Mouse (Mus musculus) midbrain, postnatal 0 days (tissue): ENCODE data around the gene Dnajb1. TPM values are rescaled to one million over a fixed set of nuclear protein-coding genes. Genes with fewer than 3 reads are reported as not detected.

Experiments
- ATAC-seq: fragments of 200-750 bp; cut with Nextera tagmentation; 2 replicates; pipeline ENCODE4 v1.8.0; 2017; ENCODE audit warnings: moderate number of reproducible peaks, mild to moderate bottlenecking, moderate TSS enrichment, moderate library complexity; ENCODE audit not compliant: low FRiP score
- DNase-seq: peaks from one replicate; pipeline ENCODE4 v3.0.0-alpha.2; 2015; ENCODE audit warnings: low spot score
- H3K27ac ChIP-seq: fragments of 300-500 bp; sonication (generic); 2 replicates; pipeline ENCODE4 v1.5.1; 2014; ENCODE audit warnings: low read depth, mild to moderate bottlenecking, low read length, mixed read lengths
- H3K27me3 ChIP-seq: fragments of 300-500 bp; sonication (generic); 2 replicates; pipeline ENCODE4 v1.6.1; 2014; ENCODE audit warnings: low read length, control low read depth, mixed read lengths; ENCODE audit not compliant: insufficient read depth
- H3K36me3 ChIP-seq: fragments of 300-500 bp; sonication (generic); 2 replicates; pipeline ENCODE4 v1.6.1; 2014; ENCODE audit warnings: low read length, control low read depth, mixed read lengths; ENCODE audit not compliant: insufficient read depth
- H3K4me1 ChIP-seq: fragments of 300-500 bp; sonication (generic); 2 replicates; pipeline ENCODE4 v1.6.1; 2014; ENCODE audit warnings: mild to moderate bottlenecking, control low read depth, antibody characterized with exemption, low read length, mixed read lengths; ENCODE audit not compliant: insufficient read depth
- H3K4me2 ChIP-seq: fragments of 300-500 bp; sonication (generic); 2 replicates; pipeline ENCODE4 v1.6.1; 2014; ENCODE audit warnings: low read depth, mild to moderate bottlenecking, low read length, mixed read lengths; ENCODE audit not compliant: poor library complexity, severe bottlenecking
- H3K4me3 ChIP-seq: fragments of 300-500 bp; sonication (generic); 2 replicates; pipeline ENCODE4 v1.5.1; 2014; ENCODE audit warnings: low read depth, mild to moderate bottlenecking, low read length, moderate library complexity
- H3K9ac ChIP-seq: fragments of 300-500 bp; sonication (generic); replicated peaks from 2 replicates; pipeline ENCODE4 v1.6.1; 2014; ENCODE audit warnings: mild to moderate bottlenecking, low read length, moderate library complexity, mixed read lengths; ENCODE audit not compliant: poor library complexity, severe bottlenecking
- H3K9me3 ChIP-seq: fragments of 300-500 bp; sonication (generic); 2 replicates; pipeline ENCODE4 v1.6.1; 2016; ENCODE audit warnings: low read length, control low read depth
- CTCF ChIP-seq: IDR thresholded peaks from 2 replicates; pipeline ENCODE4 v1.5.1; 2016; ENCODE audit warnings: antibody characterized with exemption, mild to moderate bottlenecking
- WGBS: fragments of 180-500 bp; shearing (Covaris S2); extraction: QIAGEN DNeasy Blood & Tissue Kit; methylation state at CpG from one replicate; pipeline ENCODE4 v1.1.7; 2014; 5-methylcytosine and 5-hydroxymethylcytosine counted together
- polyA plus RNA-seq: library from polyadenylated mRNA; unstranded; fragments of >200 nt; fragmentation: Nextera tagmentation; extraction: Ambion mirVana; gene quantifications from 2 replicates; pipeline ENCODE4 v1.2.1, GENCODE M21; 2015
- total RNA-seq: library from RNA; depleted of rRNA; stranded (reverse); fragments of >200 nt; gene quantifications from 2 replicates; pipeline ENCODE4 v1.2.3, GENCODE M21; 2014

Dnajb1 gene
- total and polyA plus RNA-seq, 2 experiments from 2014 or later, result 41.0 to 72.4 TPM

DNA sequence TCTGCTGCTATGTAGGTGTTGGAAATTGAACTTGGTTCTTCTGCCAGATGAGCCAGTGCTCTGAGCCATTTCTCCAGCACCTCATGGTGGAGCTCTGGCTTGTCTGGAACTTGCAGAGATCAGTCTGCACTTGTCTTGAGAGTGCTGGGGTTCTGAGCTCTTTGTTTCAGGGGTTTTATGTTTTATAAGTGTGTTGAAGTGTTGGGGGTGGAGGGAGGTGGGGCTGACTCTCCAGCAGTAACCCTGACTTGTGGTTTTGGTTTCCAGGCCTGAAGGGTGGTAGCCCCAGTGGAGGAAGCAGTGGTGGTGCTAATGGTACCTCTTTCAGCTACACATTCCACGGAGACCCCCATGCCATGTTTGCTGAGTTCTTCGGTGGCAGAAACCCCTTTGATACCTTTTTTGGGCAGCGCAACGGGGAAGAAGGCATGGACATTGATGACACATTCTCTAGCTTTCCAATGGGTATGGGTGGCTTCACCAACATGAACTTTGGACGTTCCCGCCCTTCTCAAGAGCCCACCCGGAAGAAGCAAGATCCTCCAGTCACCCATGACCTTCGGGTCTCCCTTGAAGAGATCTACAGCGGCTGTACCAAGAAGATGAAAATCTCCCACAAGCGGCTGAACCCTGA is 1.7 kb downstream of the Dnajb1 start:
- Histone ChIP-seq H3K36me3 (peaks cover 40% of the 10 kb centered on the region), H3K4me1 (0 out of 2 replicates have a peak, but pooled peaks cover 11% of the 10 kb centered on the region), H3K4me3 (peak overlapping the region; percentile 62), H3K4me2 (peak overlapping the region; percentile 82), H3K27ac (no peak overlapping the region), H3K9me3 (no peaks in the 10 kb centered on the region), H3K27me3 (no peaks in the 10 kb centered on the region), H3K9ac (peak overlapping the region; percentile 84; the same call in 1 of the 2 replicates)
- DNase-seq (no peak), ATAC-seq (no peak)
- TF ChIP-seq CTCF, result no peak
- 95% methylated on average over 10 of the region's 10 CpGs for WGBS

DNA sequence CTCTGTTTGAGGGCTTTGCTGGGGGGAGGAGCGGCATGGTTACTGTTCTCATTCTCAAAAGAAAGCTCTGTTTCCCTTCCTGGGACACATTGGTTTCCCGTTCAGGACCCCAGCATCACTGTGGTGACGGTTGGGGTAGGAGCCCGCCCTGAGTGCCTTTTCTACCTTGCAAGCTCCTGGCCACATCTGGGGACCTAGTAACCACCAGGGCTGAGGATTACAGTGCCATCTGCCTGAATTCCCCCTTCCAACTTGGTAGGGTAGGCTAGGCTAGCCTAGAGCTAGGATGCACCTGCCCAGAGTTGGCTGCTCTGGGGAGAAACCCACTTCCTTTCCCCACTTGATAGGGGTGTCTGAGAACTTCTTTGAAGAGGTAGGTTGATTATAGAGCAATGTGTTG is 3.9 kb downstream of the Dnajb1 start:
- WGBS, result 99% methylated on average over 4 of the region's 4 CpGs

DNA sequence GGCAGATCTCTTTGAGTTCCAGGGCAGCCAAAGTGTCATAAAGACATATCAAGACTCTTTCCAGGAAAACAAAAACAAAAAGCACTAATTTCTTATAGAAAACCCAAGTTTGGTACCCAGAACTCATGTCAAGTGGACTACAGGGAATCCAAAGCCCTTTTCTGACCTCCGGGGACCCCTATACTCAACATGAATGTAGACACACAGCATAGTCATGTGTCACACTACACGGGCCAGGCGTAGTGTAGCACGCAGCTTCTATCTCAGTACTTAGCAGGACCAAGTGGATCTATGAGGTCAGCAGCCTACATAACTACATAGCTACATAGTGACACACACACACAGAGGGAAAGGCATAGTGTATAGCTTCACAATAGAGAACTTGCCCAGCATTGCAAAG is 5.7 kb downstream of the Dnajb1 start:
- Histone ChIP-seq H3K4me3 (no peak overlapping the region), H3K27me3 (no peaks in the 10 kb centered on the region), H3K4me1 (0 out of 2 replicates have a peak, but pooled peaks cover 11% of the 10 kb centered on the region), H3K9me3 (no peaks in the 10 kb centered on the region), H3K27ac (no peak overlapping the region), H3K36me3 (peaks cover 40% of the 10 kb centered on the region), H3K9ac (no peak overlapping the region), H3K4me2 (no peak overlapping the region)
- 98% methylated on average over 4 of the region's 4 CpGs for WGBS
- TF ChIP-seq CTCF, result no peak
- DNase-seq (no peak), ATAC-seq (no peak)

More for the DNA sequence above, 3.9 kb downstream of the Dnajb1 start:
- H3K27ac ChIP-seq, result no peak overlapping the region
- peaks cover 40% of the 10 kb centered on the region for H3K36me3 ChIP-seq
- H3K4me3 ChIP-seq, result no peak overlapping the region
- DNase-seq (no peak), ATAC-seq (no peak)
- no peak overlapping the region for H3K9ac ChIP-seq
- H3K9me3 ChIP-seq, result no peaks in the 10 kb centered on the region
- no peak for TF ChIP-seq CTCF
- no peaks in the 10 kb centered on the region for H3K27me3 ChIP-seq
- 0 out of 2 replicates have a peak, but pooled peaks cover 11% of the 10 kb centered on the region for H3K4me1 ChIP-seq
- H3K4me2 ChIP-seq, result no peak overlapping the region

DNA sequence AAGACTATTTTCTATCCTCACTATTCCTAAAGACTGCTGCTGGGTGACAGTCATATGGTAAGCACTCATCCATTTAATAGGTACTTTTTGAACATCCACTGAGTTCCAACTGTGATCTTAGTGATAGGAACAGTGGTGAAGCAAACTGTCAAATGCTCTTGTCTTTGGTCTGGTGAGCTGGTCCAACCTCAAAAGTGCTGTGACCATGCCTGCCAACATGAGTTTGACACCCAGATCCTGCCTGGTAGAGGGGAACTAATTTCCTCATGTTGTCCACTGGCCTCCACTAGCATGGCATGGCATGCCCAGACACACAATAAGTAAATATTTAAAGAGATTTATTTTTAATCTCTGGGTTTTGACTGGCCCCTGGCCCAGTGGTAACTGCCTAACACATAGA is 8.6 kb downstream of the Dnajb1 start:
- DNase-seq (no peak), ATAC-seq (no peak)
- Histone ChIP-seq H3K4me1 (no peaks in the 10 kb centered on the region), H3K9ac (no peak overlapping the region), H3K4me2 (no peak overlapping the region), H3K27ac (no peak overlapping the region), H3K4me3 (no peak overlapping the region), H3K9me3 (no peaks in the 10 kb centered on the region), H3K36me3 (peaks cover 21% of the 10 kb centered on the region), H3K27me3 (no peaks in the 10 kb centered on the region)
- TF ChIP-seq CTCF, result no peak

DNA sequence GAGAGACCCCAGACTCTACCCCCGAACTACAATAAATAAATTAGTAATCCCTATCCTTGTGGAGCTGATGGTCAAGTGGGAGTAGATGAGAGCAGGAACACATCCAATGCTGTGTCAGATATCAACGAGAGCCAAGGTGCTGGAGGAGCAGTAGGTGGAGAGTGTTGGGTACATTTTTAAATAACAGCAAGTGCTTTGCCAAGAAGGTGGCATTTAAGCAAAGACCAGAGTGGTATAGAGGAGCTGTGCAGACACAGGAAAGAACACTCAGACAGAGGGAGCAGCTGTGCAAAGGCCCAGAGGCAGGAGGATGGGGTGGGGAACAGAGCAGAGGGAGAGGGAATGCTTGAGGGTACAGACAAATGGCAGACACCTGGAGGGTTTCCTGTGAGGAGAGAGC is 9.1 kb downstream of the Dnajb1 start:
- ATAC-seq (no peak), DNase-seq (no peak)
- Histone ChIP-seq H3K27me3 (no peaks in the 10 kb centered on the region), H3K27ac (no peak overlapping the region), H3K4me3 (no peak overlapping the region), H3K9me3 (no peaks in the 10 kb centered on the region), H3K4me2 (no peak overlapping the region), H3K9ac (no peak overlapping the region), H3K4me1 (no peaks in the 10 kb centered on the region), H3K36me3 (peaks cover 16% of the 10 kb centered on the region)
- no peak for TF ChIP-seq CTCF
- 91% methylated on average over 2 of the region's 2 CpGs for WGBS

DNA sequence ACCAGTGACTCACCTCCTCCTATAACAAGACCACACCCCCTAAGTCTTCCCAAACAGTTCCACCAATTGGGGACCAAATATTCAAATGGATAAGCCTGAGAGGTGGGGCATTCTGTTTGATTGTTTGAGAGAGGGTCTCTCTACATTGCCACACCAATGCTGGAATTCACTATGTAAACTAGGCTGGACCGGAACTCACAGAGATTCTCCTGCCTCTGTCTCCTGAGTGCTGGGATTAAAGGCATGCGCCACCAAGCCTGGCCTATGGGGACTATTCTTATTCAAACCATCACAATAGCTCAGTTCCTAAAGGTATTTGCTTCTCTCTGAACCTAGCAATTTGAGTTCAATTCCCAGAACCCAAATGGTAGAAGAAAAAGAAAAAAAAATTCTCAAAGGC is 10.6 kb downstream of the Dnajb1 start:
- Histone ChIP-seq H3K27me3 (no peaks in the 10 kb centered on the region), H3K4me3 (no peak overlapping the region), H3K27ac (no peak overlapping the region), H3K9ac (no peak overlapping the region), H3K4me2 (no peak overlapping the region), H3K36me3 (peaks cover 5% of the 10 kb centered on the region; the same call in 1 of the 2 replicates), H3K4me1 (no peaks in the 10 kb centered on the region), H3K9me3 (no peaks in the 10 kb centered on the region)
- ATAC-seq (no peak), DNase-seq (no peak)
- no peak for TF ChIP-seq CTCF
- 98% methylated on average over 2 of the region's 2 CpGs for WGBS
